Mouse (Mus musculus) testis, postnatal 10 days (tissue): ENCODE results near the gene Wrap73.

ENCODE experiments used
- DNase-seq: peaks from one replicate; pipeline ENCODE4 v3.0.0; 2021; ENCODE audit warnings: low spot score

The Wrap73 gene

GRCm38 (mm10) chr4:154181001-154181400 is 38.8 kb downstream of the Wrap73 start:
- DNase-seq: no peak

DNA sequence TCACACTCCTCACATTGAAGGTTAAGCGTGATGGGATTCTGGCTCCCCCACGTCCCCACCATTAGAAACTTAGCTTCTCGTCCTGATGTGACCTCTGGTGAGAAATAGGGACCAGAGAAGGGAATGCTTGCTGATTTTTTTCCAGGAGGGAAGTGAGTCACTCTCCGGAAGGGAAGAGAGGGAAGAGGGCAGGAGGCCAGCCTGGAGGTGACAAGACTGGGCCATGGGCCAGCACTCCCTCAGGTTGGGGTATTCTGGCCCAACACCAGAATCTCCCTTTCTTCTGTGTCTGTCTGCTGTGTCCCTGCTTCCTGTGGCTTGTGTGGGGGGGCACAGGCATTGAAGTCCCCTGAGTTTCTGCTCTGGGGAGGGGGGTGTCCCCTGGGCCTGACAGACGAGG is 41.4 kb downstream of the Wrap73 start:
- DNase-seq: no peak

DNA sequence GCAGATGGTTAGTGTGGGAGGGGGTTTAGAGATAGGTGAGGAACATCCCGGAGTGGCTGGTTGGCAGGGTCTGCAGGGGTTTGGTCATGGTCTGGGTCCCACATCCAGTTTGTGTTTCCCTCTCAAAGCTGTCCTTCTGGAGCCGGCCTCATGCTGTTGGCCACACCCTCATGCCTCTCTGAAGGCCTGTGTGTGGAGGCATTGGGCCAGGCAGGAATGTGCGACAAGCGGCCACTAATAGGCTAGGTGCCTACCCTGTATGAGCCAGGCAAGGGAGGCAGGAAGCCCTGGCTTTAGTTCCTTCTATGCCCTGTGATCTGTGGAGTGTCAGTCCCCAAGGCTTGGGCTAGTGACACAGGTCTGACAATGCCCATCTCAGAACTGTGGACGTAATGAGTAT is 42.8 kb downstream of the Wrap73 start:
- no peak for DNase-seq

- DNase-seq: no peak
These were observed 43.9 kb downstream of the Wrap73 start for GRCm38 (mm10) chr4:154186002-154186537.

- DNase-seq: no peak
These were observed 46.8 kb downstream of the Wrap73 start for GRCm38 (mm10) chr4:154188948-154189347.

DNA sequence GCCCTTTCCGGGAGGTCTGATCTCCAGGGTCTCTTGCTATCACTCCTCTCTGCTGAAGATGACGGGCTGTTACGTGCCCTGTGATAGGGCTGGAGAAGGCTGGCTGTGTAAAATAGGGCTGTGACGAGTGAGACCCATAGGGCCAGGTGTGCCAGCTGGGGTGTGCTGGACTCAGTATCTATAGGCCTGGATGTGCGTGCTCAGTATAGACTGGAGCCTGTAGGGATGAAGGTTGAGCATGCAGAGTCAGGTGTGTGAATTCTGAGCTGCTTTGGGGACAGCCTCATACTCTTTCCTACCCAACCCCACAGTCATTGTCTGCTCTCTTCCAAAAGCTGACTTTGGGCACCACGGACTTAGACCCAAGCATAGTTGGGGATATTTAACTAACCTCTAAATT is 55.8 kb downstream of the Wrap73 start:
- DNase-seq: no peak

- no peak for DNase-seq
These were observed 56.3 kb downstream of the Wrap73 start for GRCm38 (mm10) chr4:154198377-154198961.

- no peak for DNase-seq
These were observed 59.3 kb downstream of the Wrap73 start for GRCm38 (mm10) chr4:154201511-154201910.

- no peak for DNase-seq
These were observed 62.4 kb downstream of the Wrap73 start for GRCm38 (mm10) chr4:154204532-154204931.

GRCm38 (mm10) chr4:154205392-154205791 is 63.2 kb downstream of the Wrap73 start:
- DNase-seq: no peak

DNA sequence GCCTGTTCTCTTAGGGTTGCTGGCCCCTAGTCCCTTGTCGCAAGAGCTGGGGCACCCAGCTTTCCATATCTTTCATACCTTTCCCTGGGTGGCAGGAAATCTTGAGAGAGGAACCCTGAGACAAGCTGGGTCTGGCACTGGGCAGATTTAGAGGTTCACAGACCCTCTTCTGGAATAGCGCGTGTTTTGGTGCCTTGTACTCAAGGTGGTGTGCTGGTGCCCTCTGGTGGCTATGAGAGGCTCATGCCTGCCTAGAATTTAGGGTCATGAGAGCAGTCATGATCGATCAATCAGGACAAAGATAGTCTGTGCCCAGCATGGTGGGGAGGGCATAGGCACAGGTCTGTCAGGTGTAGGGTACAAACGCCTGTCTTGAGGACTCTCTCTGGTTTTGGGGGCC is 65.1 kb downstream of the Wrap73 start:
- DNase-seq: peak; percentile 76

DNA sequence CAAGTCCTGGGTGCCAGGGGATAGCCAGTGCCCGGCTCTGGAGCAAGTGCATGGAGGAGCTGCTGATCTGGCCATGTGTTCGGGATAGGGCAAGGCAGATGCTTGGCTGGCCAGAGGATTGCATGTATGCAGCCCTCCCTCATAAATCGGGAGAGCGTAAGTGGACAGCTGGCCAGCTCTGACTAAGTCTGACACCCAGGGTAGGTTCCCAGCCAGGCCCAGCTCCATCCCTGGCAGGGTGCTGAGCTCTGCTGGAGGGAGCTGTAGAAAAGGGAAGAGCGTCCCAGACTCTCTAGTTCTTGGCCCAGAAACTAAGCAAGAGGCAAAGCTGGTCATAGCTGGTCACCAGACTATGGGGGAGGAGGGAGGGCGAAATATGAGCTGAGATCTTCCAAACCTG is 66.9 kb downstream of the Wrap73 start:
- no peak for DNase-seq

- DNase-seq: no peak
These were observed 67.7 kb downstream of the Wrap73 start for GRCm38 (mm10) chr4:154209825-154210224.

DNA sequence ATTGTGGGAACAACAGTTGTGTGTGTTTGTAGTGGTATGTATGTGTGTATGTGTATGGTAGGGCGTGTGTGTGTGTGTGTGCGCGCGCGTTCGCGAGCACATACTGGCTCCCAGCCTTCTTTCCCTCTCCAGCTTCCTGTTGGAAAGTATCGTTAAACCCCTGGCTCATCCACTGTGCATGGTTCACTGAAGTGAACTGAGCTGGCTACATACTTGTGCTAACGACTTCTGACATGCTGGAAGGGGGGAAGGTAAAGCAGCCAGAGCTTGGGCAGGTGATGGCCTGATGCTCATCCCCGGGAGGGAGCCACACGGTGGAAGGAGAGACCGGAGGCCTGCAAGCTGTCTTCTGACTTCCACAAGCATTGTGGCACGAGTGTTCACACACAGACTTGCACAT is 69.3 kb downstream of the Wrap73 start:
- DNase-seq: no peak

- peak; percentile 77 for DNase-seq
These were observed 71.4 kb downstream of the Wrap73 start for GRCm38 (mm10) chr4:154213586-154213985.

DNA sequence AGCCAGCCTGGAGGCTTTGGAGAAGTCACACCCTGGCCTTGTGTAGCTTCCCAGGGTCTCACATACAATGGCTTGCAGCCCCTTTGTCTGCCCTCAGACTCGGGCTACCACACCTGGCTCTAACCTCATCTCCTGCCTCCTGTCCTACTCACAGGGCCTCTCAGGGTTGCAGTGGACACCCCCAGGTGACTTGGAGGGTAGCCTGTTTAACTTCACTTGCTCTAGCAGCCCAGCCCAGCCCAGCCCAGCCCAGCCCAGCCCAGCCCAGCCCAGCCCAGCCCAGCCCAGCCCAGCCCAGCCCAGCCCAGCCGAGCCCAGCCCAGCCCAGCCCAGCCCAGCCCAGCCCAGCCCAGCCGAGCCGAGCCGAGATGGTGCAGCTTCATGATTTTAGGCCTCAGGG is 71.9 kb downstream of the Wrap73 start:
- no peak for DNase-seq
